Mouse (Mus musculus) stomach, embryonic 14.5 days (tissue): ENCODE measurements around the gene Bmp10. TPM values are rescaled to one million over a fixed set of nuclear protein-coding genes. Genes with fewer than 3 reads are reported as not detected.

Experiments used
- ATAC-seq: fragments of 200-750 bp; cut with Nextera tagmentation; 2 replicates; pipeline ENCODE4 v1.8.0; 2017; ENCODE audit warnings: low read depth, moderate TSS enrichment; ENCODE audit not compliant: insufficient number of reproducible peaks, insufficient read depth, low FRiP score
- H3K27ac ChIP-seq: fragments of 300-500 bp; sonication (generic); 2 replicates; pipeline ENCODE4 v1.5.1; 2014; ENCODE audit warnings: mild to moderate bottlenecking, low read length, moderate library complexity, mixed read lengths
- H3K27me3 ChIP-seq: fragments of 300-500 bp; sonication (generic); 2 replicates; pipeline ENCODE4 v1.6.1; 2014; ENCODE audit warnings: low read length, control low read depth, mixed read lengths; ENCODE audit not compliant: control insufficient read depth, insufficient read depth
- H3K36me3 ChIP-seq: fragments of 300-500 bp; sonication (generic); 2 replicates; pipeline ENCODE4 v1.6.1; 2014; ENCODE audit warnings: mild to moderate bottlenecking, control low read depth, low read length, moderate library complexity, mixed read lengths; ENCODE audit not compliant: control insufficient read depth, insufficient read depth
- H3K4me1 ChIP-seq: fragments of 300-500 bp; sonication (generic); 2 replicates; pipeline ENCODE4 v1.6.1; 2014; ENCODE audit warnings: low read length, control low read depth, mixed read lengths; ENCODE audit not compliant: control insufficient read depth, insufficient read depth
- H3K4me2 ChIP-seq: fragments of 300-500 bp; sonication (generic); replicated peaks from 2 replicates; pipeline ENCODE4 v1.6.1; 2014; ENCODE audit warnings: low read depth, low read length, control low read depth
- H3K4me3 ChIP-seq: fragments of 300-500 bp; sonication (generic); 2 replicates; pipeline ENCODE4 v1.5.1; 2014; ENCODE audit warnings: low read depth, low read length, control low read depth
- H3K9ac ChIP-seq: fragments of 300-500 bp; sonication (generic); replicated peaks from 2 replicates; pipeline ENCODE4 v1.6.1; 2014; ENCODE audit warnings: low read depth, mild to moderate bottlenecking, control low read depth, low read length, moderate library complexity, mixed read lengths
- H3K9me3 ChIP-seq: fragments of 300-500 bp; sonication (generic); 2 replicates; pipeline ENCODE4 v1.6.1; 2016; ENCODE audit warnings: low read depth, low read length, control low read depth; ENCODE audit not compliant: control insufficient read depth
- WGBS: fragments of 180-500 bp; shearing (Covaris S2); extraction: QIAGEN DNeasy Blood & Tissue Kit; methylation state at CpG from one replicate; pipeline ENCODE4 v1.1.7; 2014; 5-methylcytosine and 5-hydroxymethylcytosine counted together
- polyA plus RNA-seq: library from polyadenylated mRNA; unstranded; fragments of >200 nt; fragmentation: Nextera tagmentation; extraction: Ambion mirVana; gene quantifications from 2 replicates; pipeline ENCODE4 v1.2.1, GENCODE M21; 2014

Gene Bmp10
- polyA plus RNA-seq, 1 experiment from 2014 or later: not detected

- Histone ChIP-seq H3K9ac (no peak overlapping the region), H3K4me2 (no peak overlapping the region), H3K27me3 (no peaks in the 10 kb centered on the region), H3K36me3 (no peaks in the 10 kb centered on the region), H3K9me3 (no peaks in the 10 kb centered on the region), H3K27ac (no peak overlapping the region), H3K4me3 (no peak overlapping the region), H3K4me1 (no peaks in the 10 kb centered on the region)
- no peak for ATAC-seq
- 80% methylated on average over 8 of the region's 8 CpGs for WGBS
Measured at GRCm38 (mm10) chr6:87427616-87428015, 1.2 kb upstream of the Bmp10 start.

- no peak for ATAC-seq
- H3K27me3 ChIP-seq: no peaks in the 10 kb centered on the region
- H3K9me3 ChIP-seq: no peaks in the 10 kb centered on the region
- H3K4me3 ChIP-seq: no peak overlapping the region
- H3K4me1 ChIP-seq: no peaks in the 10 kb centered on the region
- no peaks in the 10 kb centered on the region for H3K36me3 ChIP-seq
- H3K27ac ChIP-seq: no peak overlapping the region
- no peak overlapping the region for H3K9ac ChIP-seq
- no peak overlapping the region for H3K4me2 ChIP-seq
- 91% methylated on average over 3 of the region's 3 CpGs for WGBS
Measured at GRCm38 (mm10) chr6:87435791-87436190, 7.0 kb downstream of the Bmp10 start.

- Histone ChIP-seq H3K4me3 (no peak overlapping the region), H3K4me1 (no peaks in the 10 kb centered on the region), H3K36me3 (no peaks in the 10 kb centered on the region), H3K27ac (no peak overlapping the region), H3K9me3 (no peaks in the 10 kb centered on the region), H3K9ac (no peak overlapping the region), H3K4me2 (no peak overlapping the region), H3K27me3 (no peaks in the 10 kb centered on the region)
- WGBS: 75% methylated on average over 8 of the region's 8 CpGs
- no peak for ATAC-seq
Measured at GRCm38 (mm10) chr6:87436745-87437144, 8.0 kb downstream of the Bmp10 start.

GRCm38 (mm10) chr6:87443253-87443652, 14.5 kb downstream of the Bmp10 start:
- H3K9me3 ChIP-seq: no peaks in the 10 kb centered on the region

GRCm38 (mm10) chr6:87445222-87445621, 16.4 kb downstream of the Bmp10 start:
- no peaks in the 10 kb centered on the region for H3K4me1 ChIP-seq
- no peak overlapping the region for H3K4me2 ChIP-seq
- no peaks in the 10 kb centered on the region for H3K9me3 ChIP-seq
- no peak overlapping the region for H3K4me3 ChIP-seq
- H3K9ac ChIP-seq: no peak overlapping the region
- H3K36me3 ChIP-seq: no peaks in the 10 kb centered on the region
- H3K27me3 ChIP-seq: no peaks in the 10 kb centered on the region
- WGBS: 70% methylated on average over 7 of the region's 7 CpGs
- ATAC-seq: no peak
- no peak overlapping the region for H3K27ac ChIP-seq

More at GRCm38 (mm10) chr6:87443253-87443652, 14.5 kb downstream of the Bmp10 start:
- Histone ChIP-seq H3K27me3 (no peaks in the 10 kb centered on the region), H3K4me2 (no peak overlapping the region), H3K4me1 (no peaks in the 10 kb centered on the region), H3K36me3 (no peaks in the 10 kb centered on the region), H3K9ac (no peak overlapping the region), H3K27ac (no peak overlapping the region), H3K4me3 (no peak overlapping the region)
- 79% methylated on average over 11 of the region's 11 CpGs for WGBS
- no peak for ATAC-seq

- 86% methylated on average over 4 of the region's 4 CpGs for WGBS
Measured at GRCm38 (mm10) chr6:87447217-87447616, 18.4 kb downstream of the Bmp10 start.

GRCm38 (mm10) chr6:87449534-87449933, 20.7 kb downstream of the Bmp10 start:
- 71% methylated on average over 3 of the region's 3 CpGs for WGBS
- Histone ChIP-seq H3K4me3 (no peak overlapping the region), H3K9me3 (no peaks in the 10 kb centered on the region), H3K4me1 (no peaks in the 10 kb centered on the region), H3K27me3 (no peaks in the 10 kb centered on the region), H3K9ac (no peak overlapping the region), H3K36me3 (no peaks in the 10 kb centered on the region), H3K4me2 (no peak overlapping the region), H3K27ac (no peak overlapping the region)
- ATAC-seq: no peak

More at GRCm38 (mm10) chr6:87447217-87447616, 18.4 kb downstream of the Bmp10 start:
- Histone ChIP-seq H3K36me3 (no peaks in the 10 kb centered on the region), H3K4me1 (no peaks in the 10 kb centered on the region), H3K9me3 (no peaks in the 10 kb centered on the region), H3K4me3 (no peak overlapping the region), H3K27me3 (no peaks in the 10 kb centered on the region), H3K27ac (no peak overlapping the region), H3K9ac (no peak overlapping the region), H3K4me2 (no peak overlapping the region)
- no peak for ATAC-seq

- Histone ChIP-seq H3K36me3 (no peaks in the 10 kb centered on the region), H3K27ac (no peak overlapping the region), H3K9me3 (no peaks in the 10 kb centered on the region), H3K4me2 (no peak overlapping the region), H3K9ac (no peak overlapping the region), H3K27me3 (no peaks in the 10 kb centered on the region), H3K4me1 (no peaks in the 10 kb centered on the region), H3K4me3 (no peak overlapping the region)
- 67% methylated on average over 3 of the region's 3 CpGs for WGBS
- ATAC-seq: no peak
Measured at GRCm38 (mm10) chr6:87451016-87451415, 22.2 kb downstream of the Bmp10 start.

GRCm38 (mm10) chr6:87451771-87452170, 23.0 kb downstream of the Bmp10 start:
- ATAC-seq: no peak
- WGBS: 61% methylated on average over 3 of the region's 3 CpGs
- H3K36me3 ChIP-seq: no peaks in the 10 kb centered on the region
- H3K4me3 ChIP-seq: no peak overlapping the region
- no peaks in the 10 kb centered on the region for H3K27me3 ChIP-seq
- H3K9ac ChIP-seq: no peak overlapping the region
- H3K9me3 ChIP-seq: no peaks in the 10 kb centered on the region
- no peaks in the 10 kb centered on the region for H3K4me1 ChIP-seq
- no peak overlapping the region for H3K27ac ChIP-seq
- H3K4me2 ChIP-seq: no peak overlapping the region
